Mouse (Mus musculus) layer of hippocampus, adult 9-10 months (tissue): Measurements from ENCODE around the gene Phf3.

Experiments used
- DNase-seq: peaks from one replicate; pipeline ENCODE4 v3.0.0; 2022; ENCODE audit warnings: low spot score

Phf3 gene

GRCm38 (mm10) chr1:30819414-30819813, 54.3 kb downstream of the Phf3 start:
- DNase-seq, result no peak

GRCm38 (mm10) chr1:30815609-30816008, 58.1 kb downstream of the Phf3 start:
- DNase-seq, result no peak

GRCm38 (mm10) chr1:30814987-30815386, 58.7 kb downstream of the Phf3 start:
- DNase-seq, result no peak

- no peak for DNase-seq
These were observed 65.5 kb downstream of the Phf3 start for GRCm38 (mm10) chr1:30808101-30808699.

GRCm38 (mm10) chr1:30805688-30806285, 67.9 kb downstream of the Phf3 start:
- DNase-seq, result no peak

GRCm38 (mm10) chr1:30804919-30805318, 68.8 kb downstream of the Phf3 start:
- DNase-seq, result no peak

GRCm38 (mm10) chr1:30801911-30802310, 71.8 kb downstream of the Phf3 start:
- no peak for DNase-seq

GRCm38 (mm10) chr1:30799277-30799834, 74.4 kb downstream of the Phf3 start:
- no peak for DNase-seq

- no peak for DNase-seq
These were observed 79.1 kb downstream of the Phf3 start for GRCm38 (mm10) chr1:30794606-30795005.

GRCm38 (mm10) chr1:30793357-30793883, 80.3 kb downstream of the Phf3 start:
- DNase-seq, result no peak

- no peak for DNase-seq
These were observed 80.8 kb downstream of the Phf3 start for GRCm38 (mm10) chr1:30792935-30793334.

- DNase-seq, result no peak
These were observed 83.5 kb downstream of the Phf3 start for GRCm38 (mm10) chr1:30790220-30790619.

- DNase-seq, result no peak
These were observed 84.0 kb downstream of the Phf3 start for GRCm38 (mm10) chr1:30789689-30790088.

- no peak for DNase-seq
These were observed 84.7 kb downstream of the Phf3 start for GRCm38 (mm10) chr1:30789001-30789400.

- no peak for DNase-seq
These were observed 87.1 kb downstream of the Phf3 start for GRCm38 (mm10) chr1:30786583-30786982.

GRCm38 (mm10) chr1:30783741-30784140, 90.0 kb downstream of the Phf3 start:
- no peak for DNase-seq

GRCm38 (mm10) chr1:30780293-30780692, 93.4 kb downstream of the Phf3 start:
- DNase-seq, result no peak

GRCm38 (mm10) chr1:30779562-30779961, 94.2 kb downstream of the Phf3 start:
- no peak for DNase-seq

- no peak for DNase-seq
These were observed 95.2 kb downstream of the Phf3 start for GRCm38 (mm10) chr1:30778374-30779005.

GRCm38 (mm10) chr1:30776196-30776595, 97.5 kb downstream of the Phf3 start:
- no peak for DNase-seq

- DNase-seq, result no peak
These were observed 100.1 kb downstream of the Phf3 start for GRCm38 (mm10) chr1:30773662-30774061.

GRCm38 (mm10) chr1:30772851-30773250, 100.9 kb downstream of the Phf3 start:
- DNase-seq, result no peak

GRCm38 (mm10) chr1:30771772-30772171, 101.9 kb downstream of the Phf3 start:
- DNase-seq, result no peak
